Mouse (Mus musculus) hindbrain, embryonic 14.5 days (tissue): ENCODE data around the gene Babam1. TPM values are rescaled to one million over a fixed set of nuclear protein-coding genes. Genes with fewer than 3 reads are reported as not detected.

Experiments used
- ATAC-seq: fragments of 200-750 bp; cut with Nextera tagmentation; 2 replicates; pipeline ENCODE4 v1.8.0; 2017; ENCODE audit warnings: moderate number of reproducible peaks, mild to moderate bottlenecking, moderate TSS enrichment, moderate library complexity; ENCODE audit not compliant: low FRiP score
- DNase-seq: peaks from one replicate; pipeline ENCODE4 v3.0.0-alpha.2; 2015; ENCODE audit warnings: low spot score
- H3K27ac ChIP-seq: fragments of 300-500 bp; sonication (generic); 2 replicates; pipeline ENCODE4 v1.5.1; 2014; ENCODE audit warnings: mild to moderate bottlenecking, moderate library complexity
- H3K27me3 ChIP-seq: fragments of 300-500 bp; sonication (generic); 2 replicates; pipeline ENCODE4 v1.6.1; 2014; ENCODE audit warnings: mild to moderate bottlenecking, low read length, mixed read lengths; ENCODE audit not compliant: control insufficient read depth, insufficient read depth
- H3K36me3 ChIP-seq: fragments of 300-500 bp; sonication (generic); replicated peaks from 2 replicates; pipeline ENCODE4 v1.6.1; 2014; ENCODE audit not compliant: control insufficient read depth, insufficient read depth
- H3K4me1 ChIP-seq: fragments of 300-500 bp; sonication (generic); replicated peaks from 2 replicates; pipeline ENCODE4 v1.6.1; 2014; ENCODE audit warnings: antibody characterized with exemption, low read length, mixed read lengths; ENCODE audit not compliant: control insufficient read depth, insufficient read depth
- H3K4me2 ChIP-seq: fragments of 300-500 bp; sonication (generic); replicated peaks from 2 replicates; pipeline ENCODE4 v1.6.1; 2014; ENCODE audit warnings: mild to moderate bottlenecking, moderate library complexity
- H3K4me3 ChIP-seq: fragments of 300-500 bp; sonication (generic); replicated peaks from 2 replicates; pipeline ENCODE4 v1.5.1; 2014; ENCODE audit warnings: mild to moderate bottlenecking, low read length
- H3K9ac ChIP-seq: fragments of 300-500 bp; sonication (generic); 2 replicates; pipeline ENCODE4 v1.6.1; 2014
- H3K9me3 ChIP-seq: fragments of 300-500 bp; sonication (generic); 2 replicates; pipeline ENCODE4 v1.6.1; 2016; ENCODE audit warnings: low read length; ENCODE audit not compliant: control insufficient read depth
- WGBS: fragments of 180-500 bp; shearing (Covaris S2); extraction: QIAGEN DNeasy Blood & Tissue Kit; methylation state at CpG from one replicate; pipeline ENCODE4 v1.1.7; 2014; 5-methylcytosine and 5-hydroxymethylcytosine counted together
- polyA plus RNA-seq: library from polyadenylated mRNA; unstranded; fragments of >200 nt; fragmentation: Nextera tagmentation; extraction: Ambion mirVana; gene quantifications from 2 replicates; pipeline ENCODE4 v1.2.1, GENCODE M21; 2014

The Babam1 gene
- polyA plus RNA-seq, 1 experiment from 2014 or later: 89.7 TPM

DNA sequence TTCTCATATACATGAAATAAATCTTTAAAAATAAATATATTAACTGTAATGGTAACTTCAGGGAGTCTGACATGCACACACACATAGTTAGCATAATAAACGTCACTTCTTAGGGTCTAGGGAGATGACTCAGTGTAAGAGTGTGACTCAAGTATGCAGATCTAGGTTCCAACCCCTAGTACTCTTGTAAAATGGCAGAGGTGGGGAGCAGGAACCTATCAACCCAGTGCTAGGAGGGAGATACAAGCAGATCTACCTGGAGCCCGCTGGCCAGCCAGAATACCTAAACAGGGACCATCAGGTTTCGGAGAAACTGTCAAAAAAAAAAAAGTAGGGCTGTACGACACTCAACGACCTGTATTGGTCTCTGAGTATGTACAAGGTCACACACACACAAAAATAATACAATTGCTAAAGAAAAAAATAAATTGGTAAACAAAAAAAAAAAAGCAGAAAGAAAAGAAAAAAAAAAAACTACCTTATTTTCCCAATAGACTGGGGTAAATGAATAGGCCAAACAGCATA lies 25.9 kb upstream of the Babam1 start:
- ATAC-seq: no peak
- Histone ChIP-seq H3K36me3 (peaks cover 29% of the 10 kb centered on the region), H3K27me3 (no peaks in the 10 kb centered on the region), H3K4me1 (peaks cover 25% of the 10 kb centered on the region), H3K9me3 (no peaks in the 10 kb centered on the region), H3K4me3 (peak overlapping the region; percentile 63), H3K9ac (peak overlapping the region; percentile 64), H3K27ac (peak overlapping the region; percentile 85), H3K4me2 (peak overlapping the region; percentile 54)
- no peak for DNase-seq
- 19% methylated on average over 5 of the region's 5 CpGs for WGBS

DNA sequence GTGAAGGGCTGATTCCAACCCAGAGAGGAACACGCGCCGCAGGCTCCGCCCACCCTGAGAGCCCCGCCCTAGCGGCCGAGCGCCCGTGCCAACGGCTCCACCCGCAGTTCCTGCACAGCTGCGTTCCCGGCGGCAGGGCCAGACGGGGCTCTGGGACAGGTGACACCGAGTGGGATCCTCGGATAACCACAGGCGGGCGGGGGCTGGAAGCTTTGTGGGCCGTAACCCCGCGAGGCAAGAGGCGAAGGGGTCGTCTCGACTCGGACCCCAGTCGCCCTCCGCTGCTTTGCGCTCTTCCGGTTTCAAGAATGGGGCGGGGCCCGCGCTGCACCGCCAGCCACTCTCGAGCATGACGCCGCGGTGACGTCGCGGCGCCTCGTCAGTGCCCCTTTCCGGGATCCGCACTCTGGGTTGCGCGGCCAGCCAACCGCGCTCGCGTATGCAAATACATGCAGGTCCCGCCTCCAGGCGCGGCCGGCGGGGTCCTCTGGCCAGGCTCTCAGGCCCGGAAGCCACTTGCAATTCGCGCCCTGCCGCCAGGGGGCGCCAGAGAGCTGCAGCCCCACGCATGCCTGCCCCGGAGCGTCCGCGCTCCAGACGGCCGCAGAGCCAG lies 25.3 kb upstream of the Babam1 start, which contains the start of gene Ocel1:
TSS of gene Ocel1 (plus strand) at position 63 of the 613 bp plus-strand sequence.
- peaks cover 27% of the 10 kb centered on the region for H3K4me1 ChIP-seq
- peak within 1 kb of the TSS; percentile 64 for H3K9ac ChIP-seq
- ATAC-seq: peak; percentile 87
- H3K36me3 ChIP-seq: peaks cover 29% of the 10 kb centered on the region
- no peaks in the 10 kb centered on the region for H3K27me3 ChIP-seq
- H3K27ac ChIP-seq: peak within 1 kb of the TSS; percentile 85
- H3K4me2 ChIP-seq: peak within 1 kb of the TSS; percentile 54
- 1% methylated on average over 68 of the region's 68 CpGs for WGBS
- DNase-seq: peak; percentile 96
- no peaks in the 10 kb centered on the region for H3K9me3 ChIP-seq
- peak within 1 kb of the TSS; percentile 63 for H3K4me3 ChIP-seq

DNA sequence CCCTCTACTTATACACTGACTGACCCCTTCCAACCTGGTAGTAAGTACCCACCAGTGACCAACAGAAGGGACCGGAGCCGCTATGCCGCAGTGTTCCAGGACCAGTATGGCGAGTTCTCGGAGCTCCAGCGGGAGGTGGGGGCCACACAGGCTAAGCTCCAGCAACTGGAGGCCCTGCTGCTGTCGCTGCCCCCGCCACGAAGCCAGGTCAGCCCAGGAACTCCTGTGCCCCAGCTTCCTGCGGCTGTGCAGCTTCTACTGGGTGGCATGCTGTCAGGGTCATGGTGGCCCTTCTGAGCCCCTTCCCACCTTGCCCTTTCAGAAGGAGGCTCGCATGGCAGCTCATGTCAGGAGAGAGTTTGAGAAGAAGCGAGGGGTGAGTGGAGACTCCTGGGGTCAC lies 24.2 kb upstream of the Babam1 start:
- peaks cover 29% of the 10 kb centered on the region for H3K36me3 ChIP-seq
- H3K27ac ChIP-seq: no peak overlapping the region
- 84% methylated on average over 12 of the region's 12 CpGs for WGBS
- no peak overlapping the region for H3K4me3 ChIP-seq
- no peak overlapping the region for H3K9ac ChIP-seq
- peaks cover 30% of the 10 kb centered on the region for H3K4me1 ChIP-seq
- DNase-seq: no peak
- no peaks in the 10 kb centered on the region for H3K9me3 ChIP-seq
- no peak overlapping the region for H3K4me2 ChIP-seq
- ATAC-seq: no peak
- H3K27me3 ChIP-seq: no peaks in the 10 kb centered on the region

DNA sequence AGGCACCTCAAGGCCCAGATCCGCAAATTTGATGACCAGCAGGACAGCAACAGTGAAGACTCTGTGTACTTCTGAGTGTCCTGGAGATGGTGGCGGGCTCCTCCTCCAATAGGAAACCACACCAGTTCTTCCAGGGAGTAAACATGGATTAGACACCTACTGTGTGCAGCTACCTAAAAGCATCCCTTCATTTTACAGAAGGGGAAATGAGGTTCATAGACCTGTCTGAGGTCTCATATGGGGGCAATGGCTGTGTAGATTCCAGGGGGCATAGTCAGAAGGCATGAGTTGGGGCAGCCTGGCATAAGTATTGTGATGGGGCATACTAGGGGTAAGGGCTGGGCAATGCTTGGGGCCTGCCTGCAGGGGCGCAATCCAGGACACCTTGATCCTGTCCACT lies 23.7 kb upstream of the Babam1 start:
- Histone ChIP-seq H3K9ac (no peak overlapping the region), H3K27ac (no peak overlapping the region), H3K36me3 (peaks cover 29% of the 10 kb centered on the region), H3K4me1 (peaks cover 26% of the 10 kb centered on the region), H3K4me2 (no peak overlapping the region), H3K9me3 (no peaks in the 10 kb centered on the region), H3K4me3 (no peak overlapping the region), H3K27me3 (no peaks in the 10 kb centered on the region)
- no peak for DNase-seq
- WGBS: 88% methylated on average over 3 of the region's 3 CpGs
- ATAC-seq: no peak

DNA sequence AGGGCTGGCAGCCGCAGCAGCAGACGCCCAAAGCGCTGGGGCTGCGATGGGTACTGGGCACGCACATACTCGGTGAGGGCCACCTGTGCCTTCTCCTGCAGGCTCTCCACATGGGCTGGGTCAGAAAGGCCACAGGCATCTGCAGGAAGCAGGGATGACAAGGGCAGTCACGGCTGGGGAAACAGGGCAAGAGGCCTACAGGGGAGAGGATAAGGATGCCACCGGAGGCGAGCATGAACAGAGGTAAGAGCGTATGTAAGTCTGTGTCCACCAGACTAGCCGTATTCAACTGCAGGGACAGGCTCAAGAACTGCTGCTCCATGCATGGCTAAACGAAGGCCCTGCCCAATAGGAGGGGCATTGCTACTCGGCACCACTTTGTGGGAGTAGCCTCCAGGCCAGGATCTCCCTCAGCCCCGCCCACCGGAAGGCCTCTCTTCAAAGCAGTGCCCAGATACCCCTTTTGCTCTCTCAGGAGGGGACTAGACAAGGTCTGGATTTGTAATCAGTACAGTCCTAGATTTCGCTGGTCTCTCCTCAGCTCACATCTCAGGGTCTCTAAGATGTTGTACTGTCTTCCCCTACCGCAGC lies 21.9 kb upstream of the Babam1 start:
- no peak for DNase-seq
- Histone ChIP-seq H3K4me2 (no peak overlapping the region), H3K9me3 (no peaks in the 10 kb centered on the region), H3K4me3 (no peak overlapping the region), H3K36me3 (peaks cover 19% of the 10 kb centered on the region), H3K27ac (no peak overlapping the region), H3K9ac (no peak overlapping the region), H3K4me1 (peaks cover 37% of the 10 kb centered on the region), H3K27me3 (no peaks in the 10 kb centered on the region)
- 79% methylated on average over 17 of the region's 17 CpGs for WGBS
- no peak for ATAC-seq

DNA sequence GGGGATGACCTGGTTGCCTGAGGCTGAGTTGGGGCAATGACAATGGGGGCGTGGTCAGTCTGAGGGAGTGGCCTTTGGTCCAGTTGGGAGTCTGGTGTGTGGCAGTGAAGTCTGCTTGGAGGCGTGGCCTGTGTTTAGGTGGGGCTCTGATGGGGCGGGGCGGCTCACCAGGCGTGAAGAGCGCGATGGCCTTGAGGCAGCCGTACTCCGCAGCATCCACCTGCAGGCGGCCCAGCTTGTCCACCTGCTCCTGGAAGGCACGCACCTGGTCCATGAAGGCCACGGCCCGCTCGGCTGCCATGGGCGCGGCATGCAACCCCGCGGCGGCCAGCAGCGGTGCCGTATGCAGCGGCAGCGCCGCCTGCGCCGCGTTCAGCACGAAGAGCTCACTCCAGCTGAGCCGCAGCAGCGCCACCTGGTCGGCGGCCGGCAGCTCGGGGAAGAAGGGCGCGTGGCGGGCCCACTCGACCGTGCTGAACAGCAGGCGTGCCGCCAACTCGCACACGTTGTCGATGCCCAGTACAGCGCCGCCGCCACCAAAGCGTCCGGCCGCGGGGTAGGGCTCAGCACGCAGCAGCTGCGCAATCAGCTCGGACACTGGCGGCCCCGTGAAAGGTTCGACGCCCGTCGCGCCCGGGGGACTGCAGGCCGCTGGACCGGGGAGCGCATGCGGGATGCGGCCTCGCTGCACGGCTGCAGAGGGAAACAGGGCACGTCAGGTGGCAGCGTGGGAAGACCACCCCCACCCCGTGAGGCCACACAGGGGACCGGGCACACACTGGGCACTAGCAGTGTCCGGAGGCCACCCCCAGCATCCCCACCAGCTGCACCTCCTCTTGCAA lies 20.9 kb upstream of the Babam1 start:
- DNase-seq: peak; percentile 63
- Histone ChIP-seq H3K9ac (peak overlapping the region; percentile 64), H3K4me3 (peak overlapping the region; percentile 34), H3K4me2 (peak overlapping the region; percentile 66), H3K4me1 (peaks cover 43% of the 10 kb centered on the region), H3K27me3 (no peaks in the 10 kb centered on the region), H3K27ac (peak overlapping the region; percentile 77), H3K36me3 (peaks cover 15% of the 10 kb centered on the region), H3K9me3 (no peaks in the 10 kb centered on the region)
- WGBS: 3% methylated on average over 59 of the region's 74 CpGs
- peak; percentile 10; the same call in 1 of the 2 replicates for ATAC-seq

DNA sequence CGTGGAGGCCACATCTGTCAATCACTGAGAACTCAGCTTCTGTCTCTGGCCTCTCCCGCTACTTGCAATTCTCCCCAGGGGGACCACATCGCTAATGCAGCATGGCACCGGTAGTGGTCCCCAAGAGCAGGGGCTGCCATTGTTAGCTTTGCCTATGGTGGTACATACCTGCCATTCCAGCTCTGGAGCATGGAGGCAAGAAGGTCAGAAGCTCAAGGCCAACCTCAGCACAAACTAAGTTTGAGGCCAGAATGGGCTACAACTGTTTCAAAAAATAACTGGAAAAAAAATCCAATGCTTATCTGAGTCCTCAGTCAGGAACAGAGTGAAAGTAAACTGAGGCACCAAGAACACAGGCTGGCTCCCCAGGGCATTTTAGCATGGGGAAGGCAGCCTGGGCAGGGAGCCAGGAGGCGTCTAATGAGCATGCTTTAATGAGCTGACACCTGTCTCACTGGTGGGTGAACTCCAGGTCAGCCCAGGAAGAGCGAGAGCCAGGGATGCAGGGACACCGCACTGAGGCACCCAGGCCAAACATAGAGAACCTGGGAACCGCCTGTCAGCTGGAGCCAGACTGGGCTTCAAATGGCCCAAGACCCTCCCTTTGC lies 20.1 kb upstream of the Babam1 start:
- Histone ChIP-seq H3K27me3 (no peaks in the 10 kb centered on the region), H3K27ac (peak overlapping the region; percentile 77), H3K9ac (peak overlapping the region; percentile 64), H3K4me3 (peak overlapping the region; percentile 34), H3K9me3 (no peaks in the 10 kb centered on the region), H3K4me1 (peaks cover 46% of the 10 kb centered on the region), H3K36me3 (peaks cover 15% of the 10 kb centered on the region), H3K4me2 (peak overlapping the region; percentile 66)
- DNase-seq (no peak), ATAC-seq (no peak)
- WGBS: 27% methylated on average over 8 of the region's 8 CpGs

DNA sequence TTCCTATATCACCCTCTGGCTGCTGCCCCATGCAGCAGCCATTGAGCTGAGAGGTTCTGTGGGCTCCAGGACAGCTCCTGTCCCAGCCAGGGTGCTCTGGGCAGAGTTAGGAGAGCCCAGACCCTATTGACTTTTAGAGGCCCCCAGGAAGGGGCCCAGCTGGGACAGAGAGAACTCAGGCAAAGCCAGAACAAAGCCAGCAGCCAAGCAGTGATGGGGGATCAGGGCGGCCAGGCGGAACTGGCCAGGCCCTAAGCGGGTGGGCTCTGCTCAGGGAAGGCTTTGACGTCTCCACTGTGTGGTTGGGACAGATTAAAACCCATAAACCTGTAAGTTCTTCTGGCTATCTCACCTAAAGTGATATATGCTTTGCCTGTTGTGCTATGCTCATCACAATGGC lies 17.7 kb upstream of the Babam1 start:
- Histone ChIP-seq H3K4me3 (peak overlapping the region; percentile 13), H3K4me1 (peaks cover 46% of the 10 kb centered on the region), H3K27me3 (no peaks in the 10 kb centered on the region), H3K4me2 (peak overlapping the region; percentile 100), H3K9me3 (no peaks in the 10 kb centered on the region), H3K9ac (peak overlapping the region; percentile 83), H3K36me3 (peaks cover 10% of the 10 kb centered on the region), H3K27ac (no peak overlapping the region)
- DNase-seq (no peak), ATAC-seq (no peak)
- WGBS: 25% methylated on average over 4 of the region's 4 CpGs
